Mouse (Mus musculus) CH12.LX (cell line): ENCODE measurements at regions not wholly inside any gene's neighbourhood (a gene's known extent, or its start where the extent isn't known, plus 50 kb on each side); places are given as distances from the start of the nearest gene placed in this dataset.

ENCODE experiments used
- DNase-seq: peaks from one replicate; pipeline ENCODE4 v3.0.0-alpha.2; 2013; ENCODE audit errors: extremely low read depth
- H3K27ac ChIP-seq: 2 replicates; pipeline ENCODE4 v1.5.1; 2012; ENCODE audit warnings: low read depth, mild to moderate bottlenecking, control low read depth, moderate library complexity; ENCODE audit not compliant: insufficient read depth
- H3K27me3 ChIP-seq: replicated peaks from 2 replicates; pipeline ENCODE3; 2012; ENCODE audit warnings: inconsistent platforms
- H3K36me3 ChIP-seq, 2 experiments: replicated peaks in 1 of 2; 2 replicates each; pipeline versions ENCODE3 to v1.6.1; 2012; ENCODE audit warnings: inconsistent platforms in 1 of 2, low read length in 1 of 2, mild to moderate bottlenecking in 1 of 2, mixed read lengths in 1 of 2, moderate library complexity in 1 of 2; ENCODE audit not compliant: control insufficient read depth in 1 of 2, insufficient read depth in 1 of 2
- H3K4me1 ChIP-seq, 2 experiments: 2 replicates each; pipeline ENCODE4 v1.6.1; 2012; ENCODE audit warnings: inconsistent platforms in 1 of 2, moderate library complexity in 1 of 2; ENCODE audit not compliant: insufficient read depth in 2 of 2, control insufficient read depth in 1 of 2
- H3K4me2 ChIP-seq: 2 replicates; pipeline ENCODE4 v1.6.1; 2012; ENCODE audit warnings: low read depth, mild to moderate bottlenecking, control low read depth; ENCODE audit not compliant: poor library complexity, insufficient read depth, severe bottlenecking
- H3K4me3 ChIP-seq, 3 experiments: fragments of 150-350 bp in 1 of 3; sonication (generic) in 1 of 3; replicated peaks in 1 of 3; 2 replicates each; pipeline versions ENCODE3 to v1.5.1; 2011 to 2012; ENCODE audit warnings: low read depth in 2 of 3, low read length in 2 of 3, mild to moderate bottlenecking in 2 of 3, moderate library complexity in 2 of 3, control low read depth in 1 of 3, improper control_type of control experiment in 1 of 3, inconsistent platforms in 1 of 3, mixed read lengths in 1 of 3; ENCODE audit not compliant: poor library complexity in 1 of 3
- H3K79me2 ChIP-seq: replicated peaks from 2 replicates; pipeline ENCODE4 v1.6.1; 2012; ENCODE audit warnings: mild to moderate bottlenecking, moderate library complexity; ENCODE audit not compliant: control insufficient read depth, poor library complexity, insufficient read depth, severe bottlenecking; ENCODE audit errors: extremely low read depth
- H3K9ac ChIP-seq: 2 replicates; pipeline ENCODE4 v1.6.1; 2012; ENCODE audit warnings: low read depth, mild to moderate bottlenecking, control low read depth, moderate library complexity; ENCODE audit not compliant: insufficient read depth
- H3K9me3 ChIP-seq: replicated peaks from 2 replicates; pipeline ENCODE3; 2012; ENCODE audit warnings: low read length, inconsistent platforms, mixed read lengths
- BHLHE40 ChIP-seq: IDR thresholded peaks from 2 replicates; pipeline ENCODE4 v1.6.1; 2011; ENCODE audit warnings: mild to moderate bottlenecking, low read depth, low read length, improper control_type of control experiment
- CHD1 ChIP-seq: IDR thresholded peaks from 2 replicates; pipeline ENCODE4 v1.6.1; 2012; ENCODE audit warnings: low read depth, low read length, improper control_type of control experiment, inconsistent platforms
- ELF1 ChIP-seq: IDR thresholded peaks from 2 replicates; pipeline ENCODE4 v1.6.1; 2014; ENCODE audit warnings: low read depth, mild to moderate bottlenecking, inconsistent platforms, low read length, improper control_type of control experiment
- GABPA ChIP-seq: IDR thresholded peaks from 2 replicates; pipeline ENCODE4 v1.6.1; 2012; ENCODE audit warnings: low read depth, low read length, improper control_type of control experiment, inconsistent platforms; ENCODE audit not compliant: insufficient replicate concordance
- IRF4 ChIP-seq: IDR thresholded peaks from 2 replicates; pipeline ENCODE4 v1.6.1; 2014; ENCODE audit warnings: low read depth, mild to moderate bottlenecking, inconsistent platforms, low read length, improper control_type of control experiment
- JUN ChIP-seq: IDR thresholded peaks from 2 replicates; pipeline ENCODE4 v1.6.1; 2011; ENCODE audit warnings: low read depth, mild to moderate bottlenecking, low read length, improper control_type of control experiment, moderate library complexity; ENCODE audit not compliant: insufficient read depth
- JUND ChIP-seq: conservative IDR thresholded peaks from 2 replicates; pipeline ENCODE4 v1.6.1; 2011; ENCODE audit warnings: low read depth, low read length, improper control_type of control experiment
- KAT2A ChIP-seq: IDR thresholded peaks from 2 replicates; pipeline ENCODE4 v1.6.1; 2012; ENCODE audit warnings: low read length, improper control_type of control experiment, inconsistent platforms; ENCODE audit not compliant: insufficient replicate concordance
- MAFK ChIP-seq: IDR thresholded peaks from 2 replicates; pipeline ENCODE4 v1.6.1; 2011; ENCODE audit warnings: low read length, improper control_type of control experiment; ENCODE audit not compliant: insufficient replicate concordance
- MAX ChIP-seq: IDR thresholded peaks from 2 replicates; pipeline ENCODE4 v1.6.1; 2011; ENCODE audit warnings: low read length, improper control_type of control experiment
- MAZ ChIP-seq: IDR thresholded peaks from 2 replicates; pipeline ENCODE4 v1.6.1; 2012; ENCODE audit warnings: low read depth, mild to moderate bottlenecking, inconsistent platforms, low read length, improper control_type of control experiment, moderate library complexity
- MXI1 ChIP-seq: IDR thresholded peaks from 2 replicates; pipeline ENCODE4 v1.6.1; 2011; ENCODE audit warnings: mild to moderate bottlenecking, low read depth, low read length, improper control_type of control experiment
- NELFE ChIP-seq: IDR thresholded peaks from 2 replicates; pipeline ENCODE4 v1.6.1; 2011; ENCODE audit warnings: low read depth, low read length, improper control_type of control experiment
- PAX5 ChIP-seq: IDR thresholded peaks from 2 replicates; pipeline ENCODE4 v1.6.1; 2012; ENCODE audit warnings: low read length, inconsistent platforms, mixed read lengths
- POLR2A ChIP-seq: IDR thresholded peaks from 2 replicates; pipeline ENCODE4 v1.6.1; 2011; ENCODE audit warnings: low read depth, mild to moderate bottlenecking, improper control_type of control experiment, low read length
- RAD21 ChIP-seq: IDR thresholded peaks from 2 replicates; pipeline ENCODE4 v1.6.1; 2011; ENCODE audit warnings: low read depth, mild to moderate bottlenecking, low read length, improper control_type of control experiment, moderate library complexity
- RCOR1 ChIP-seq: conservative IDR thresholded peaks from 2 replicates; pipeline ENCODE4 v1.6.1; 2012; ENCODE audit warnings: low read depth, mild to moderate bottlenecking, inconsistent platforms, low read length, improper control_type of control experiment
- SIN3A ChIP-seq: IDR thresholded peaks from 2 replicates; pipeline ENCODE4 v1.6.1; 2012; ENCODE audit warnings: low read length, improper control_type of control experiment, inconsistent platforms
- SMC3 ChIP-seq: IDR thresholded peaks from 2 replicates; pipeline ENCODE4 v1.6.1; 2011; ENCODE audit warnings: low read depth, low read length, improper control_type of control experiment
- TCF12 ChIP-seq: IDR thresholded peaks from 2 replicates; pipeline ENCODE4 v1.6.1; 2014; ENCODE audit warnings: low read depth, mild to moderate bottlenecking, inconsistent platforms, low read length, improper control_type of control experiment
- UBTF ChIP-seq: IDR thresholded peaks from 2 replicates; pipeline ENCODE4 v1.6.1; 2012; ENCODE audit warnings: low read depth, mild to moderate bottlenecking, inconsistent platforms, low read length, improper control_type of control experiment, moderate library complexity
- ZKSCAN1 ChIP-seq: IDR thresholded peaks from 2 replicates; pipeline ENCODE4 v1.6.1; 2012; ENCODE audit warnings: low read depth, inconsistent platforms, low read length, improper control_type of control experiment, borderline replicate concordance
- ZMIZ1 ChIP-seq: IDR thresholded peaks from 2 replicates; pipeline ENCODE4 v1.6.1; 2012; ENCODE audit warnings: low read depth, mild to moderate bottlenecking, inconsistent platforms, low read length, improper control_type of control experiment
- ZNF384 ChIP-seq: IDR thresholded peaks from 2 replicates; pipeline ENCODE4 v1.6.1; 2012; ENCODE audit warnings: low read depth, low read length, improper control_type of control experiment, inconsistent platforms
- dilution Hi-C: fragments of 300-500 bp; cut with MboI; formaldehyde crosslinking; loops from 2 replicates; pipeline ENCODE4 v1.14.3; 2020; ENCODE audit warnings: low sequenced_read_pairs; ENCODE audit not compliant: extremely low pct_unique_long_range_greater_than_20kb, extremely low pct_ligation_motif_present
- in situ Hi-C: fragments of 300-500 bp; cut with MboI; formaldehyde crosslinking; loops from 3 replicates; pipeline ENCODE4 v1.14.3; 2019; ENCODE audit warnings: low sequenced_read_pairs, low pct_ligation_motif_present, low pct_unique_long_range_greater_than_20kb, mixed read lengths

DNA sequence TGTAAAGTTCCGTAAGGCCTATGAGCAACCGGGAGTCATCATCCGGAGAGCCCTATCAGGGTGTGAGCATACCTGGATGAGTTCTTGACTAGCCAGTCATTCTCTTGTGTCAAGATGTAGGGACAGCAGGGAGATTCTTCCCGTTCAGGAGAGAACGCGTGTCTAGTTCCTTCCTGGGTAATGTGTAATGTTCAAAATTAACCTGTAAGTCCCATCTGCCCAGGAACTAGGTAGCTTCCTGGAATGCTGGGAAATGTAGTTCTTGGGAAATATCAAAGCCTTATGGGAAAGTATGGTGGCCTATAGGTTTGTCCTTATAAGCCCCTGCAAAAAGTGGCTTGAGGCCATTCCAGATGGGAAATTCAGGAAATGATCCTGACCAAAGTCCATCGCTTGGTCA is 222.0 kb downstream of the Gm10260 start:
- TF ChIP-seq MAX (no peak), POLR2A (no peak), KAT2A (no peak), ZMIZ1 (no peak), SMC3 (no peak), NELFE (no peak), JUN (no peak), SIN3A (no peak), JUND (no peak), ZKSCAN1 (no peak)
- TF ChIP-seq, all 38 proteins: peak for 0
- in situ Hi-C loops, result no loop called here
- dilution Hi-C loops, result no loop called here

DNA sequence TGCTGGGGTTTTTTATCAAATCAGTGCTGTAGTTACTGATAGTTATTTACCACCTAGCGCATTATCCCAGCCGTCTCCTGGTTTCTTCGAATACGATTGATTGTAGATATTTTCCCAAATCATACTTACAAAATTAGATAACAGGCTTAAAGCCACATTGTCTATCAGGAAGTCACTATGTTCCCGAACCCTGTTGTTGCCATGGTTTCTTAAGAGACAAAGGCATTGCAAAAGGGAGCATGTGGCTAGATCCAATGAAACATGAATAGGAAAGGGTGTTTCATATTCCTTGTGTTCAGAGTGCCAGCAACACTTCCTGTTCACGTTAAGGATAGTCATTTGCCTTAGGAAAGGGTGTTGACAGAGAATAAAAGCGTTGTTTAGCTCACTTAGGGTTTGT is 222.7 kb downstream of the Gm10260 start:
- H3K79me2 ChIP-seq, result no peaks in the 10 kb centered on the region
- H3K4me3 ChIP-seq, result no peak overlapping the region
- H3K27ac ChIP-seq, result no peak overlapping the region
- H3K27me3 ChIP-seq, result no peaks in the 10 kb centered on the region
- no peak overlapping the region for H3K4me2 ChIP-seq
- TF ChIP-seq CHD1, result no peak
- no peak for TF ChIP-seq BHLHE40
- no peak for TF ChIP-seq MAFK
- no peak for TF ChIP-seq ZNF384
- no peak for TF ChIP-seq RCOR1
- TF ChIP-seq MXI1, result no peak
- TF ChIP-seq GABPA, result no peak
- no peak for TF ChIP-seq JUND
- TF ChIP-seq IRF4, result no peak
- TF ChIP-seq SMC3, result no peak
- TF ChIP-seq NELFE, result no peak
- no peak for TF ChIP-seq TCF12
- TF ChIP-seq UBTF, result no peak
- TF ChIP-seq PAX5, result no peak
- no peak for TF ChIP-seq ELF1
- no peak for TF ChIP-seq MAZ
- no peak for TF ChIP-seq MAX
- TF ChIP-seq SIN3A, result no peak
- no peak for TF ChIP-seq RAD21
- TF ChIP-seq, all 38 proteins: peak for 0
- Histone ChIP-seq H3K36me3 (no peaks in the 10 kb centered on the region), H3K9me3 (peaks cover 49% of the 10 kb centered on the region), H3K4me1 (no peaks in the 10 kb centered on the region), H3K9ac (no peak overlapping the region)
- in situ Hi-C loops, result no loop called here
- dilution Hi-C loops, result no loop called here
- no peak for DNase-seq

More for the DNA sequence above, 222.0 kb downstream of the Gm10260 start:
- no peaks in the 10 kb centered on the region for H3K4me1 ChIP-seq
- H3K79me2 ChIP-seq, result no peaks in the 10 kb centered on the region
- no peak for DNase-seq
- H3K9me3 ChIP-seq, result peaks cover 45% of the 10 kb centered on the region
- no peak overlapping the region for H3K27ac ChIP-seq
- no peaks in the 10 kb centered on the region for H3K36me3 ChIP-seq
- H3K4me3 ChIP-seq, result no peak overlapping the region
- H3K27me3 ChIP-seq, result no peaks in the 10 kb centered on the region
- no peak overlapping the region for H3K9ac ChIP-seq
- H3K4me2 ChIP-seq, result no peak overlapping the region
